Mouse (Mus musculus) ES-E14 (cell line): ENCODE measurements around the gene Zbtb6. TPM values are rescaled to one million over a fixed set of nuclear protein-coding genes. Genes with fewer than 3 reads are reported as not detected.

Source experiments
- DNase-seq: peaks from one replicate; pipeline ENCODE4 v3.0.0-alpha.2; 2013; ENCODE audit warnings: low read depth, low spot score
- H3K27ac ChIP-seq: 2 replicates; pipeline ENCODE4 v1.5.1; 2012; ENCODE audit warnings: low read depth, mild to moderate bottlenecking, low read length, moderate library complexity, mixed read lengths; ENCODE audit not compliant: poor library complexity, insufficient read depth, severe bottlenecking
- H3K36me3 ChIP-seq: 2 replicates; pipeline ENCODE4 v1.6.1; 2012; ENCODE audit warnings: mild to moderate bottlenecking, low read length, moderate library complexity, mixed read lengths; ENCODE audit not compliant: control insufficient read depth, poor library complexity, insufficient read depth, severe bottlenecking
- H3K4me1 ChIP-seq, 2 experiments: fragments of 150-350 bp in 1 of 2; sonication (generic) in 1 of 2; 2 replicates each; pipeline ENCODE4 v1.6.1; 2012; ENCODE audit warnings: low read length in 2 of 2, mild to moderate bottlenecking in 1 of 2, mixed read lengths in 1 of 2; ENCODE audit not compliant: control insufficient read depth in 2 of 2, insufficient read depth in 2 of 2, poor library complexity in 1 of 2
- H3K4me3 ChIP-seq, 2 experiments: fragments of 150-350 bp in 1 of 2; sonication (generic) in 1 of 2; 2 replicates each; pipeline ENCODE4 v1.5.1; 2012; ENCODE audit warnings: low read length in 2 of 2, low read depth in 1 of 2, mild to moderate bottlenecking in 1 of 2, mixed read lengths in 1 of 2; ENCODE audit not compliant: insufficient read depth in 1 of 2, poor library complexity in 1 of 2, severe bottlenecking in 1 of 2
- H3K9ac ChIP-seq: 2 replicates; pipeline ENCODE4 v1.6.1; 2012; ENCODE audit warnings: low read depth, mild to moderate bottlenecking, low read length, mixed read lengths; ENCODE audit not compliant: poor library complexity, insufficient read depth, severe bottlenecking
- H3K9me3 ChIP-seq: fragments of 150-350 bp; sonication (generic); 2 replicates; pipeline ENCODE4 v1.6.1; 2012; ENCODE audit warnings: low read depth, mild to moderate bottlenecking, low read length; ENCODE audit not compliant: control insufficient read depth, insufficient read depth
- CHD2 ChIP-seq: IDR thresholded peaks from 2 replicates; pipeline ENCODE4 v1.6.1; 2014; ENCODE audit warnings: mild to moderate bottlenecking, low read depth, low read length, inconsistent platforms
- HCFC1 ChIP-seq: IDR thresholded peaks from 2 replicates; pipeline ENCODE4 v1.6.1; 2012; ENCODE audit warnings: low read length, inconsistent platforms, borderline replicate concordance; ENCODE audit not compliant: insufficient read depth
- MAFK ChIP-seq: IDR thresholded peaks from 2 replicates; pipeline ENCODE4 v1.6.1; 2014; ENCODE audit warnings: mild to moderate bottlenecking, low read depth, low read length, inconsistent platforms; ENCODE audit not compliant: insufficient read depth
- ZC3H11A ChIP-seq: IDR thresholded peaks from 2 replicates; pipeline ENCODE4 v1.6.1; 2012; ENCODE audit warnings: low read depth, mild to moderate bottlenecking, inconsistent platforms, low read length, borderline replicate concordance
- ZNF384 ChIP-seq: IDR thresholded peaks from 2 replicates; pipeline ENCODE4 v1.6.1; 2012; ENCODE audit warnings: low read depth, low read length, inconsistent platforms
- in situ Hi-C, 2 experiments: fragments of 600-800 bp; cut with MboI; formaldehyde crosslinking; loops; one replicate each; pipeline ENCODE4 v1.15.1; 2025; ENCODE audit warnings: low sequenced_read_pairs in 2 of 2, inconsistent platforms in 1 of 2; ENCODE audit not compliant: unreplicated experiment in 2 of 2
- total RNA-seq: library from RNA; depleted of rRNA; stranded (reverse); fragments of 300-350 nt; gene quantifications from 2 replicates; pipeline ENCODE4 v1.2.3, GENCODE M21; 2012

The Zbtb6 gene
- total RNA-seq, 1 experiment, result 10.8 TPM

- Histone ChIP-seq H3K9me3 (no peaks in the 10 kb centered on the region), H3K4me3 (no peak overlapping the region), H3K4me1 (no peaks in the 10 kb centered on the region), H3K36me3 (peaks cover 7% of the 10 kb centered on the region), H3K9ac (no peak overlapping the region), H3K27ac (no peak overlapping the region)
- no peak for DNase-seq
- in situ Hi-C loops, result no loop called here
- TF ChIP-seq ZC3H11A (no peak), MAFK (no peak), HCFC1 (no peak), ZNF384 (no peak), CHD2 (no peak)
These were observed 41.2 kb upstream of the Zbtb6 start for GRCm38 (mm10) chr2:37484165-37484564.

- no peak for TF ChIP-seq ZNF384
- in situ Hi-C loops, result no loop called here
- Histone ChIP-seq H3K27ac (no peak overlapping the region), H3K9me3 (no peaks in the 10 kb centered on the region), H3K4me3 (no peak overlapping the region), H3K4me1 (no peaks in the 10 kb centered on the region), H3K9ac (no peak overlapping the region), H3K36me3 (peaks cover 16% of the 10 kb centered on the region)
- DNase-seq, result no peak
These were observed 37.1 kb upstream of the Zbtb6 start for GRCm38 (mm10) chr2:37480039-37480438.

DNA sequence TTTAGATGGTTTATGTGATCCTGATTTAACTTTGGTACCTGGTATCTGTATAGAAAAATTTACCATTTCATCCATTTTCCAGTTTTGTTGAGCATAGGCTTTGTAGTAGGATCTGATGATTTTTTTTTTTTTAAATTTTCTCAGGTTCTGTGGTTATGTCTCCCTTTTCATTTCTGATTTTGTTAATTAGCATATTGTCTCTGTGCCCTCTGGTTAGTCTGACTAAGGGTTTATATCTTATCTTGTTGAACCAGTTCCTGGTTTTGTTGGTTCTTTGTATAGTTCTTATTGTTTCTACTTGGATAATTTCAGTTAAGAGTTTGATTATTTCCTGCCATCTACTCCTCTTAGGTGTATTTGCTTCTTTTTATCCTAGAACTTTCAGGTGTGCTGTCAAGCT, 36.6 kb upstream of the Zbtb6 start:
- no peaks in the 10 kb centered on the region for H3K4me1 ChIP-seq
- no peak for TF ChIP-seq HCFC1
- no peak for TF ChIP-seq CHD2
- no peak for TF ChIP-seq MAFK
- TF ChIP-seq ZNF384, result no peak
- no peak for TF ChIP-seq ZC3H11A
- H3K36me3 ChIP-seq, result peaks cover 13% of the 10 kb centered on the region
- H3K4me3 ChIP-seq, result no peak overlapping the region
- DNase-seq, result no peak
- no peaks in the 10 kb centered on the region for H3K9me3 ChIP-seq
- in situ Hi-C loops, result no loop called here
- H3K9ac ChIP-seq, result no peak overlapping the region
- no peak overlapping the region for H3K27ac ChIP-seq

DNA sequence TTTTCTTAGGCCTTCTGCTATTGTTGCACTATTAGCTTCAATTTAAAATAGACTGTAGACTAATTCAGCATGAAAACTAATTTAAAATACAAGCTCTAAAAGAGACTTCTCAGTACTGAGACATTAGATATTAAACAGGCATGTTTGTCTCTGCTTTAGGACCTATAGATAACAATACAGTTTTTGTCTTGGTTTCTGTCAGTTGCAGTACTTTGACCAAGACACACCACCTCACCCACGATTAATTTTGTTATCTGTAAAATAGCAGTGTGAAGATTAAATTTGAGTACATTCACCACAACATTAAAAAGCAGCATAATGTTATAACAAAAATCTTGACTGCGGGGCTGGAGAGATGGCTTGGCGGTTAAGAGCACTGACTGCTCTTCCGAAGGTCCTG, 23.3 kb upstream of the Zbtb6 start:
- H3K4me1 ChIP-seq, result no peaks in the 10 kb centered on the region
- H3K27ac ChIP-seq, result no peak overlapping the region
- no peaks in the 10 kb centered on the region for H3K9me3 ChIP-seq
- no peak for DNase-seq
- no peak for TF ChIP-seq ZNF384
- TF ChIP-seq MAFK, result no peak
- TF ChIP-seq ZC3H11A, result no peak
- TF ChIP-seq CHD2, result no peak
- TF ChIP-seq HCFC1, result no peak
- H3K4me3 ChIP-seq, result no peak overlapping the region
- in situ Hi-C loops, result no loop called here
- no peak overlapping the region for H3K9ac ChIP-seq
- no peaks in the 10 kb centered on the region; the same call in 1 of the 2 replicates for H3K36me3 ChIP-seq

DNA sequence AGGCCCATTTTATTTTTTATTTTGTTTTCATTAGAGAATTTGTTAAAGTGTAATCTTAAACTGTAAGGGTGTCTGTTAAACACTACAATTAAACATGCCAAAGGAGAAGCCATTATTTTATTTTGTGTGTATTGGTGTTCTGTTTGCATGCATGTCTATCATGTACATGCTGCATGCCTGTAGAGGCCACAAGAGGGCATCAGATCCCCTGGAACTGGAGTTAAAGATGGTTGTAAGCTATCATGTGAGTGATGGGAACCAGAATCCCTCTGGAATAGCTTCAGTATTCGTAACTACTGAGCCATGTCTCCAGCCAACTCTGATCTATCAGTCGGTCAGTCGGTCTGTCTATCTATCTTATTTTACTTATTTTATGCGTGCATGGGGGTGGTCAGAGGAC, 17.7 kb upstream of the Zbtb6 start:
- in situ Hi-C loops, result no loop called here
- H3K27ac ChIP-seq, result no peak overlapping the region

More for the DNA sequence above, 17.7 kb upstream of the Zbtb6 start:
- TF ChIP-seq ZC3H11A, result no peak
- TF ChIP-seq ZNF384, result no peak
- TF ChIP-seq HCFC1, result no peak
- TF ChIP-seq CHD2, result no peak
- TF ChIP-seq MAFK, result no peak
- Histone ChIP-seq H3K36me3 (no peaks in the 10 kb centered on the region), H3K4me3 (no peak overlapping the region), H3K9ac (no peak overlapping the region), H3K4me1 (no peaks in the 10 kb centered on the region), H3K9me3 (no peaks in the 10 kb centered on the region)
- no peak for DNase-seq
